Mouse (Mus musculus) heart, postnatal 14 days (tissue): ENCODE results near the gene Lce1d. TPM values are rescaled to one million over a fixed set of nuclear protein-coding genes. Genes with fewer than 3 reads are reported as not detected.
A peak's percentile ranks its signal among the peaks of the same experiment; 100 is the strongest.
"Not testable (repeated sequence)": the region's sequence is repeated elsewhere in the genome, so short reads cannot be mapped to it uniquely, and the experiment has no call there.

ENCODE experiments used
- DNase-seq, 2 experiments: peaks; one replicate each; pipeline ENCODE4 v3.0.0; 2021 to 2022
- intact Hi-C: fragments of 180-260 bp; cut with DNase I; formaldehyde crosslinking; loops from one replicate; pipeline ENCODE4 v1.15.1; 2025
- long read RNA-seq, 2 experiments: library from polyadenylated mRNA; stranded (forward); transcript quantifications; one replicate each; pipeline ENCODE4 v2.0.0; 2021
- total RNA-seq, 2 experiments: library from RNA; stranded (reverse); gene quantifications; 2 replicates each; pipeline ENCODE4 v1.2.3; 2021

Lce1d gene
- not detected for total RNA-seq
- long read RNA-seq, experiment 1 = 0 reads
- long read RNA-seq, experiment 2 = 0 reads

DNA sequence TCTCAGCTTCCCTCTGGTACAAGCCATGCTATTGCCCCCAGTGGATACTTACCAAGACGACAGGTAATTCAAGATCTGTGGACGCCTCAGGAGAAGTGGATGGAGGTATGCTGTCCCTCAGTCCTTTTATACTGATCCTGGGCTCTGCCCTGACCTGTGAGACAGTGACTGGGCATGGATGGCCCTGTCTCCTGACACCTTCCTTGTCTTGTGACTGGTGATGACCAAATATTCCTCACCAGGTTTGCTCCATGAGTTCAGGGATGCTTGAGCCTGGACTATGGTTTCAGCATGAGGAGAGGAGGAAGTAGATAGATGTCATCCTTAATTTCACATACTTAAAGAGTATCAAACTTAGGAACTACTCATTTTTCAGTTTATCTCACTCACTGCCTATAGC lies at the start of gene Lce1d:
Lce1d (minus strand) TSS at position 101 of the 400 bp plus-strand sequence.
- intact Hi-C loops = no loop called here
- DNase-seq = no peak

DNA sequence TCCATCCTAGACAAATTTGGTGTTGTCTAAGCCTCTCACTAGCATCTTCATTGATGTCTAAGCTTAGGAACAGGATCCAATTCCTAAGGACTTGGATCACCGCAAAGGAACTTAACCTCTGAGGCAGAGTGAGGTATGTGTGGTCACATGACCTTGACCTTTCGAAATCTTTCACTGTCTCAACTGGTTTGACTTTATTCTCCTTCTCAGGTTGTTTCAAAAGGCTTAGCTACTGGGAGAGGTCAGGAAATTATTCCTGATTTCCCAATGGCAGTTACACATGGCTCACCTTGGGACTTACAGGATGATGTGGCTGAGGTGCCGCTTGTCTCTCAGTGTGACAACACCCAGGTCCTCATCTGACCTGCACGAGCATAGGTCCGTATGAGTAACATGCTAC lies 35.6 kb upstream of the Lce1d start:
- DNase-seq = no peak

DNA sequence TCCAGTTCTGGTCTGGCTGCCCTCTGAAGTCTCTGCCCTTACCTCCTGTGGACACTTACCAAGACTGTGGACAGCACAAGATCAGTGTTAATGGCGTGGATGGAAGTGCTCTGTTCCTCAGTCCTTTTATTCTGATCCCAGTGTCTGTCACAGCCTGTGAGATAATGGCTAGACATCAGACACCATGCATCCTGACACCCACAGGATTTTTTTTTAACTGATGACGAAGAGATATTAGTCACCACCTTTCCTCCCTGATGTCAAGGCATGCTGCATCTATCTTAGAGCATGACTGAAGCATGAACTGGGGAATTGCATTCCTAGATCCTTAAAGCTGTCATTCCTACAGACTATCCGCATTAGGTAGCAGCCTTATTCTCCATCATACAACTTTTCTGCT lies 33.2 kb upstream of the Lce1d start, which contains the start of gene Lce1f:
Lce1f (minus strand) TSS at position 101 of the 400 bp plus-strand sequence.
- intact Hi-C loops = no loop called here

More for the DNA sequence above, 35.6 kb upstream of the Lce1d start:
- intact Hi-C loops = no loop called here

DNA sequence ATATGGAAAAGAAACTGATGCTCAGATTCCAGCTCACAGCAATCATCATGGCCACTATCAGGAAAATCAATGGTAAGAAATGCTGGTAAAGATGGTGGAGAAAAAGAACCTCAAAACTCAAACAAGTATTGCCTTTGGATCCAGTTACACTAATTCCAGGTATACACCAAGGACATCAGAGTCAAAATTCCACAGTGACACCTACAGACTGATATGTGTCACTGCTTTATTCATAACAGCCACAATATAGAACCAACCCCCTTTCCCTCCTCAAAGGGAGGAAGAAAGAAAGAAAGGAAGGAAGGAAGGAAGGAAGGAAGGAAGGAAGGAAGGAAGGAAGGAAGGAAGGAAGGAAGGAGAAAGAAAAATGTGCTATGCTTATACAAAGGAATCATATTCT lies 28.1 kb upstream of the Lce1d start:
- DNase-seq = no peak
- intact Hi-C loops = no loop called here

More for the DNA sequence above, 33.2 kb upstream of the Lce1d start, which contains the start of gene Lce1f:
- DNase-seq = no peak

DNA sequence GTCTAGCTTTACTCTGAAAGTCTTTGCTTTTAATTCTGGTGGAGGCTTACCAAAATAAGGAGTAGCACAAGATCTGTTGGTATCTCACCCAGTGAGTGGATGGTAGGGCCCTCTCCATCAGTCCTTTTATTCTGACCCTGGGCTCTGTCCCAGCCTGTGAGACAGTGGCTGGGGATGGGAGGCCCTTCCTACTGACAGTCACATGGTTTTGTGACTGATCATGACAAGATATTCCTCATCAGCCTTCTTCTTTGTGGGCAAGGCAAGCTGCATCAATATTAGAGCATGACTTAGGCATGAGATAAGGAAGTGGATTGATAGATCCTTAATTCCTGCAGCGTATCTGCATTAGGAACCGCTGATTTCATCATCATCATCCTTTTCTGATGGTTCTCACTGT lies 22.0 kb upstream of the Lce1d start, which contains the start of gene Lce1e:
Lce1e (minus strand) TSS at position 101 of the 400 bp plus-strand sequence.
- DNase-seq = no peak
- intact Hi-C loops = no loop called here

DNA sequence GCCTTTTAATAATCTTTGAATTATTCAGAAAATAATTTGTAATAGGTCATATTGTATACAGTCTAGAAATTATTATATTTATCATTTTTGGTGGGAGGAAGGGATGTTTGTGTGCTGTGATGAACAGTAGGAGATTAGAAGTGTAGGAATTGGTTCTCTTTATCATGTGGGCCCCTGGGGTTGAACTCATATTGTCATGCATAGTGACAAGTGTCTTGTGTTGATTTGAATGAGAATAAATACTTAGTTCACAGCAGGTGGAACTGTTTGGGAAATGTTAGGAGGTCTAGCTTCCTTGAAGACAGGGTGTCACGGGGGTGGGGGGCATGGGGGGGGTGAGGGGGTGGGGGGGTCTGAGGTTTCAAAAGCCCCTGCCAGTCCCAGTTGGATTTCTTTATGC lies 7.6 kb upstream of the Lce1d start:
- intact Hi-C loops = no loop called here
- DNase-seq = no peak

DNA sequence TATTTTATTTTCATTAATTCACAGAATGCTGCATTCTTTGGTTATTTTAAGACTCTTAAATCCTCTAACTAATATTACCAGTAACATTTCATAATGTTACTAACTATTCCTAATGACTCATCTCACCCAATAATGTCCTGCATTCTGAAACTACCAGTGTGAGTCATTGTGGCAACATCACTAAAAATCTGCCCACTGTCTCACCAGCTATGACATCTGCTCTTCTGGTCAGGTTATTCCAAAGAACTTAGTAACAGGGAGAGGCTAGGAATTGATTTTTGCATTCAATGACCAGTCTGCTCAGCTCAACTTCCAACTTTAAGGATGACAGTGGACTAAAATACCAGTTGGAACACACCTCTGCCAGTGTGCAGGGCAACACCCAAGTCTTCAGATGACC lies 4.7 kb upstream of the Lce1d start:
- no peak for DNase-seq
- intact Hi-C loops = no loop called here

DNA sequence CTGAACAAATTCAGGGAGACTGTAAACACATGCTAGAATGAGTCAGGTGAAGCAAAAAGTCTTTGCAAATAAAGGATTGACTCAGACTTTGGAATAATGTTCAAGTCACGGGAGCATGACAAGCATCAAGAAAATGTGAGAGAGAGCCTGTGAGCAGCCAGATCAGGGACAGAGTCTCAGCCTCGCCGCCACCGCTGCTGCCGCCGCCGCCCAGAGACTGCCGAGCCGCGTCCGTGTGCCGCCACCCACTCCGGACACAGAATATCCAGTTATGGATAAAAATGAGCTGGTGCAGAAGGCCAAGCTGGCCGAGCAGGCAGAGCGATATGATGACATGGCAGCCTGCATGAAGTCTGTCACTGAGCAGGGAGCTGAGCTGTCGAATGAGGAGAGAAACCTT lies 2.1 kb upstream of the Lce1d start:
- DNase-seq = peak; percentile 15 to 27
- intact Hi-C loops = not testable (repeated sequence)

DNA sequence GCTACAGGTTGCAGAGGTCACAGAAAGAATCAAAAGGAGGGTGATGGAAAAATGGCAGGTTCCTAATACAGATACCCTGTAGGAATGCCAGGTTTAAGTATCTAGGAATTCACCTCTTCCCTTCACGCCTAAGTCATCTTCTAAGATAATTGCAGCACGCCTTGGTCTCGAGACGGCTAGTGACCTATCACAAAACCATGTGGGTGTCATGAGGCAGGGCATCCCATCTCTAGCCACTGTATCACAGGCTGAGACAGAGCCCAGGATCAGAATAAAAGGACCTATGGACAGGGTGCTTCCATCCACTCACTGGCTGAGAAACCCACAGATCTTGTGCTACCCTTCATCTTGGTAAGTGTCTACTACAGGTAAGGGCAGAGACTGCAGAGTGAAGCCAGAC lies 8.1 kb downstream of the Lce1d start, which contains the start of gene Lce1c:
Lce1c (plus strand) TSS at position 301 of the 400 bp plus-strand sequence.
- DNase-seq = no peak
- intact Hi-C loops = no loop called here

DNA sequence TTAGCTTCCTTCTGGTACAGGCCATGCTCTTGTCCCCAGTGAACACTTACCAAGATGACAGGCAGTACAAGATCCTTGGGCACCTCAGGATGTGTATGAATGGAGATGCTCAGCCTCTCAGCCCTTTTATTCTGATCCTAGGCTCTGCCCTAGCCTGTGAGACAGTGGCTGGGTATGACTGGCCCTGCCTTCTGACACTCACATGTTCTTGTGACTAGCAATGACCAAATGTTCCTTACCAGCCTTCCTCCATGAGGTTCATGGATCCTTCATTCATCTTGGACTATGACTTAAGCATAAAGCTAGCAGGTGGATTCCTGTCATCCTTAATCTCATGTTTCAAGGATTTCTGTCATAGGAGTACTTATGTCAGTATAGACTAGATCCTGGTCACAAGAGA lies 16.8 kb downstream of the Lce1d start, which contains the start of gene Lce1a2:
Lce1a2 (minus strand) TSS at position 101 of the 400 bp plus-strand sequence.
- intact Hi-C loops = no loop called here
- DNase-seq = no peak

DNA sequence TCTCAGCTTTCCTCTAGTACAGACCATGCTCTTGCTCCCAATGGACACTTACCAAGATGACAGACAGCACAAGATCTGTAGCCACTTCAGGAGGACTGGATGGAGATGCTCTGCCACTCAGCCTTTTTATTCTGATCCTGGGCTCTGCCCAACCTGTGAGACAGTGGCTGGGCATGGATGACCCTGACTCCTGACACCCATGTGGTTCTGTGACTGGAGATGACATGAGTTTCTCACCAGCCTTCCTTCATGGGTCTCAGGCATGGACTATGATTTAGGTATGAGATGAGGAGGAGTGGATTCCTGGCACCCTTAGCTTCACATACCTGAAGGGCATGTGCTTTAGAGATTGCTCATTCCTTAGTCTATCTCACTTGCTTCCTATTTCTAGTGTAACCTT lies 30.2 kb downstream of the Lce1d start, which contains the start of gene Lce1b:
Lce1b (minus strand) TSS at position 101 of the 400 bp plus-strand sequence.
- no peak for DNase-seq
- intact Hi-C loops = no loop called here

DNA sequence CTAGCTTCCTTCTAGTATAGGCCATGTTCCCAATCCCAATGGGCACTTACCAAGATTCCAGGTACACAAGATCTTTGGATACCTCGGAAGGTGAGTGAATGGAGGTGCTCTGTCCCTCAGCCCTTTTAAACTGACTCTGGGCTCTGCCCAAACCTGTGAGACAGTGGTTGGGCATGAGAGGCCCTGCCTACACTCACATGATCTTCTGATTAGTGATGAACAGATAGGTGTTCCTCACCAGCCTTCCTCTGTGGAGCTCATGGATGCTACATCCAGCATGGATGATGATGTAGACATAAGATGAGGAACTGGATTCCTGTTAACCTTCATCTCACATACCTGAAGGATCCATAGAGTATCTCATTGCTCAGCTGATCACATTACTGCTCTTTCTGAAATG lies 38.8 kb downstream of the Lce1d start, which contains the start of gene Lce1a1:
Lce1a1 (minus strand) TSS at position 101 of the 400 bp plus-strand sequence.
- intact Hi-C loops = no loop called here
- no peak for DNase-seq

DNA sequence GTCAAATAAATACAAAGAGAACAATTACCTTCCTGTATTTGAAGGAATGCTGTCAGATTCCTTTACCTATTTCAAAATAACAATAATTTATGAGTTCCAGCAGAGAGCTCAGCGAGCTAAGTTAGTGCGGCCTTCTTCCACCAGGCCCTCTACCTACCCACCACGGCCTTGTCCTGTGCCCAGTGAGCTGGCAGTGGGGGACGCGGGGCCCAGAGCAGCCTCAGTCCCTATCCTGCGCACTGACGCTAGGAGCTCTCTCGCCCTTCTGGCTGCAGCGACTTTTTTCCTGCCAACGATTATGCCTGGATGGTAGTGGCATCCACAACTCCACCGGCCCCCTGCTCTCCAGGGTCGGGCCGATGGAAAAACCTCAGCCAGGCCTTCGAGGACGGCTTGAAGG lies 47.2 kb downstream of the Lce1d start:
- DNase-seq = no peak
- intact Hi-C loops = no loop called here

DNA sequence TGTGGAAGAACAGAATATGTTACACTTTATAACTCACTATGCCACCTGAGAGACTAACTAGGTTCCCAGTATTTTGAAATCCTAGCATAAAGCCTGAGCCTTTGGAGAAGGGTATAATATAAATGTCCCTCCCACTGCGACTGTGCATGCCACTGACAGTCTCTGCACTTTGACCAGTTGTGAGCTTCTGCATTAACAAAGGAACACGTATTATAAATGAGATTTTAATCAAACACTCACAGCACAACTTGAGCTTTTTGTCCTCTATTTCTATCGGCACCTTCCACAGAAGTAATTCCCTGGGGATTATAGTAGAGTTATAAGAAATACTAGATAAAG lies 48.4 kb downstream of the Lce1d start:
- intact Hi-C loops = no loop called here
- no peak for DNase-seq

DNA sequence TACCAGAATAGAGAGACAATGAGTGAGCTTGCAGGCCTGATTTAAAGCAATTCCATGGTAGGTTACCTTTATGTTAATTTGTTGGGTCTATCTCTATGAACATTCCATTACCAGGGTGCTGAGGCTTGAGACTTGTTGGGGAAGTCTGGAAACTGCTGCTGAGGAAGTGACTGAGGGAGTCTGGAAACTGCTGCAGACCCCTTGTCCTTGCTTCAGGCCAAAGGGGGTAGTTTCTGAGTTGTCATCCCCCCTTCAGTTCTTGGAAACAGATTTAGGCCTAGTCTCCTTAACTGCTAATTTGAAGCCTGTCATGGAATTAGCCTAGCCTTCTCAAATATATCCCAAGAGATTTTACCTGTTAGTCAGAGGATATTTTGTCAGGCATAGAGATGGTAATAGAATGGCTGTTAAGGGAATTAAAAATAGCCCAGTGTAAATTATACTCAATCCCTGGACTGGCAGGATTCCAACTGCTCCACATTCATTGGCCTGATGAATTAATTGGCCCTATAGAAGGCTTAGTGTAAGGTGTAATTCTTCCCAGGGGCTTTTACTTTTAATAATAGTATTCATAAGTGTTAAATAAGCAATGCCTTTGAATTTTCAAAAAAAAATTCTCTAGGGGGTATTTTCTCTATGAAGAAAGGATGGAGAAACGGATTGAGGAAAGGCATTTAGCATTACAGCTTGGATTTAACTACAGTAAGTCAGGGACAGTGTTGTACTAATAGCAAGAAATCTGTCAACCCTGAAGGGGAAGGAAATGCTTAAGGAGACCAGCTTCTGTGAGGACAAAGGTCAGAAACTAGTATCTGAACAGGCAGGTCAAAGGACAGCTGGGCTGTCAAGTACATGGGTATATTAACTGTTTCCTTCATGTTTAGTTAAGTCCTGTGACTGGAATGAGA lies 49.0 kb downstream of the Lce1d start:
- no peak for DNase-seq

More for the DNA sequence above, 49.0 kb downstream of the Lce1d start:
- intact Hi-C loops = no loop called here

Other genes with a start within 250 kb of the Lce1d start
- not detected for gene Sprr1b, start 248.4 kb downstream of the Lce1d start, total RNA-seq
- gene Sprr3, start 228.5 kb downstream of the Lce1d start, total RNA-seq = not detected
- gene Sprr1a, start 201.3 kb downstream of the Lce1d start, total RNA-seq = not detected
- gene Sprr4, start 186.7 kb downstream of the Lce1d start, total RNA-seq = not detected
- gene 2310046K23Rik, start 152.7 kb downstream of the Lce1d start, total RNA-seq = not detected
- not detected for gene Ivl, start 113.5 kb downstream of the Lce1d start, total RNA-seq
- not detected for gene Smcp, start 98.2 kb downstream of the Lce1d start, total RNA-seq
- gene 2210017I01Rik, start 79.7 kb downstream of the Lce1d start, total RNA-seq = not detected
- not detected for gene Lce6a, start 65.5 kb downstream of the Lce1d start, total RNA-seq
- gene Lce1a1, start 38.9 kb downstream of the Lce1d start, total RNA-seq = not detected
- not detected for gene Lce1b, start 30.3 kb downstream of the Lce1d start, total RNA-seq
- gene Lce1a2, start 16.9 kb downstream of the Lce1d start, total RNA-seq = not detected
- gene Lce1c, start 8.0 kb downstream of the Lce1d start, total RNA-seq = not detected
- gene Lce1e, start 21.9 kb upstream of the Lce1d start, total RNA-seq = not detected
- gene Lce1f, start 33.1 kb upstream of the Lce1d start, total RNA-seq = not detected
- gene Gm38119, start 51.9 kb upstream of the Lce1d start, total RNA-seq = not detected
- gene Lce1g, start 65.1 kb upstream of the Lce1d start, total RNA-seq = not detected
- not detected for gene Lce1h, start 77.9 kb upstream of the Lce1d start, total RNA-seq
- not detected for gene Lce1i, start 91.7 kb upstream of the Lce1d start, total RNA-seq
- gene Lce1j, start 103.3 kb upstream of the Lce1d start, total RNA-seq = not detected
- not detected for gene Lce1k, start 120.7 kb upstream of the Lce1d start, total RNA-seq
- not detected for gene Kprp, start 140.0 kb upstream of the Lce1d start, total RNA-seq
- gene Lce1l, start 164.1 kb upstream of the Lce1d start, total RNA-seq = not detected
- not detected for gene 2310050C09Rik, start 183.0 kb upstream of the Lce1d start, total RNA-seq
- not detected for gene Lce3a, start 239.0 kb upstream of the Lce1d start, total RNA-seq
- gene Lce3b, start 245.8 kb upstream of the Lce1d start, total RNA-seq = not detected